18 mouse cellular contexts compared by ENCODE assay signal in genomic region chr6:113958003-113958402, GRCm38 (mm10).
"Had no signal": no experiment of that assay in that cellular context is flagged by ENCODE, and none has a peak within 500 bp of the region (broad histone marks: within the 10 kb centered on the region; RNA-seq: fewer than 3 reads in every experiment).

No protein-coding gene starts in this region.

- H3K4me1 ChIP-seq: kidney, embryonic 15.5 days; limb, embryonic 13.5 days; stomach, embryonic 15.5 days had no signal

- H3K9me3 ChIP-seq: kidney, embryonic 15.5 days; limb, embryonic 10.5 days; limb, embryonic 13.5 days; liver, embryonic 15.5 days; midbrain, embryonic 12.5 days; stomach, embryonic 15.5 days had no signal

- H3K36me3 ChIP-seq: kidney, embryonic 15.5 days; limb, embryonic 10.5 days; limb, embryonic 13.5 days; liver, embryonic 15.5 days; midbrain, embryonic 12.5 days; stomach, embryonic 15.5 days had no signal

- H3K9ac ChIP-seq: kidney, embryonic 15.5 days; limb, embryonic 13.5 days; liver, embryonic 15.5 days; midbrain, embryonic 12.5 days; stomach, embryonic 15.5 days had no signal

- H3K4me2 ChIP-seq: kidney, embryonic 15.5 days; limb, embryonic 13.5 days; liver, embryonic 15.5 days; midbrain, embryonic 12.5 days; stomach, embryonic 15.5 days had no signal

- H3K27ac ChIP-seq: kidney, embryonic 15.5 days; limb, embryonic 10.5 days; limb, embryonic 13.5 days; liver, embryonic 15.5 days; midbrain, embryonic 12.5 days; stomach, embryonic 15.5 days had no signal

- H3K27me3 ChIP-seq: kidney, embryonic 15.5 days; limb, embryonic 13.5 days; stomach, embryonic 15.5 days had no signal

- DNase-seq: kidney, adult 11 months; kidney, adult 8-10 months; kidney, postnatal 10 days; kidney, postnatal 36 days; layer of hippocampus, postnatal 36 days; liver; lung, adult 2 months; lung, postnatal 14 days; lung, postnatal 4 days; right cerebral cortex, postnatal 4 days; spleen, adult 18-20 months; thymus, postnatal 25 days had no signal

- H3K4me3 ChIP-seq: kidney, embryonic 15.5 days; limb, embryonic 10.5 days; limb, embryonic 13.5 days; liver, embryonic 15.5 days; midbrain, embryonic 12.5 days; stomach, embryonic 15.5 days had no signal
